Mouse (Mus musculus) brain, embryonic 14.5 days (tissue): ENCODE results near the gene Fyb2.

ENCODE experiments used
- CTCF ChIP-seq: fragments of 200-500 bp; IDR thresholded peaks from 2 replicates; pipeline ENCODE4 v1.5.1; 2012; ENCODE audit warnings: inconsistent platforms, mild to moderate bottlenecking, moderate library complexity, borderline replicate concordance; ENCODE audit not compliant: insufficient read depth, insufficient read length; ENCODE audit errors: extremely low read depth
- POLR2A ChIP-seq: fragments of 200-500 bp; IDR thresholded peaks from 2 replicates; pipeline ENCODE4 v1.6.1; 2012; ENCODE audit warnings: mild to moderate bottlenecking, inconsistent platforms, borderline replicate concordance; ENCODE audit not compliant: poor library complexity, insufficient read depth, insufficient read length, severe bottlenecking; ENCODE audit errors: extremely low read depth

GRCm38 (mm10) chr4:105007360-105008018, 94.2 kb downstream of the Fyb2 start:
- no peak for TF ChIP-seq CTCF
- no peak for TF ChIP-seq POLR2A
